Mouse (Mus musculus) mesoderm, embryonic 11.5 days (tissue): ENCODE measurements around the gene A630001G21Rik.

Experiments
- DNase-seq: peaks from one replicate; pipeline ENCODE4 v3.0.0-alpha.2; 2012; ENCODE audit warnings: low read depth, low spot score

The A630001G21Rik gene

GRCm38 (mm10) chr1:85735463-85736123 is 42.9 kb downstream of the A630001G21Rik start:
- DNase-seq, result no peak

- no peak for DNase-seq
These were observed 43.9 kb downstream of the A630001G21Rik start for GRCm38 (mm10) chr1:85734511-85734910.

DNA sequence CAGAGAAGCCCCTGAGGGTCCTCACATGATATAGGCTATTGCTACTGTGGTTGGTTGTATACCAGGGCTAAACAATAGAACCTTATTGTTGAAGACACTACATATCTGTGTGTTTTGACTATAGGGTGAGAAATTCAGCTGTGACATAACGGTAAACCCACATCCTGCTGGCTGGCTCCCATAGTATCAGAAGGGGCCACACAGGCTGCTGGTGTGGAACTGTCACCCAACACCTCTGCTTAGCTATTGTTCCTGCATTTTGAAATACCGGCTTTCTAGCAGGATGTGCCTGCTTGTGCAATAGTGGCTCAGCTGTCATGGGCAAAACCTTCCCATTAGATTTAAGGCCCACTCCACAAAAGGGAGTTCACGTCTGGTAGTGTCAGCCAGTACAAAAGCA is 45.9 kb downstream of the A630001G21Rik start:
- no peak for DNase-seq

DNA sequence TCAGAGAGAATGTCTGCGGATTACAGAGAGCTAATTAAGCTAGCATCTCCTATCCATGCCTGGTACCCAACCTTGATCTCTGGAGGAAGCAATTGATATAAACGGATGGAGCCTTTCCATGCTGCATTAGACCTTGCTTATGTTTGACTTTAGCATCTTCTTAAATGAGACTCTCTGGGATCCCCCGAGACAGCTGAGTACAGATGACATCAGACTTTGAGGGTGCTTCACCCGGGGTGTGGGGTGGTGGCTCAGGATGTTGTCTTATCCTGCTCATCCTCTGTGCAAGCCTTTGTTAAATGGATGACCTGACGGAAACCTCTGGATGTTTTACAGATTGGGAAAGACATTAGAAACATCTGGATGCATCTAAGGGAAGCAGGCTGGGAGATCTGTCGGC is 48.0 kb downstream of the A630001G21Rik start:
- no peak for DNase-seq

DNA sequence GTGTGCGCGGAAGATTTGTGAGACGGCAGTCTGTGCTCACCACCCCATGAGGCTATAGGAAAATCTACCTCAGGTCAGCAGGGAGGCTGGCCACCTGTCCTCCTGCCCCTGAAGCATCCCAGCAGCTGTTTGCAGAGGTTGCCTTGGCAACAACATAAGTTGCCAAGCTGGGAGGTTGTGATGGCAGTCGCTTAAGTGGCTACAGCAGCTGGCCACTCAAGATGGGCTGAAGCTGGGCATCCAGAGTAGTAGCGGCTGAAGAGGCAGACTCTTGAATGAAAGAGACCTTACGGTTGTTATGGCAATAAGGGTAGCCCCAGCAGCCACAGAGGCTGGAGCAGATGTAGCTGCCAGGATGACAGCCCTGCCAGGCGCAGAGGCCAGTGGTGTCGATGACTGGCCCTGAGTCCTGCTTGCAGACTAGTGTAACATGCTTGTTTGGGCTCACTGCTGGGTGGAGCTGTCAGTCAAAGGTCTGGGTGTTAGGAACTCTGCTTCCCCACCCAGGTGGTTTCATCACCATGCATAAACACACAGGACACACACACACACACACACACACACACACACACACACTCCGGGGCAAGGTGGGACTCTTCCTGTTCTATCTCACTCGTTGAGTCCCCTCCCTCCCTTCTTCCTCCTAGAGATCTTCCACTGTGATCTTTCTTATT is 58.1 kb downstream of the A630001G21Rik start:
- peak; percentile 66 for DNase-seq

- no peak for DNase-seq
These were observed 59.4 kb downstream of the A630001G21Rik start for GRCm38 (mm10) chr1:85719049-85719448.

- no peak for DNase-seq
These were observed 61.9 kb downstream of the A630001G21Rik start for GRCm38 (mm10) chr1:85716447-85717027.

GRCm38 (mm10) chr1:85714501-85714900 is 63.9 kb downstream of the A630001G21Rik start:
- DNase-seq, result no peak

GRCm38 (mm10) chr1:85706754-85707153 is 71.7 kb downstream of the A630001G21Rik start:
- DNase-seq, result no peak

DNA sequence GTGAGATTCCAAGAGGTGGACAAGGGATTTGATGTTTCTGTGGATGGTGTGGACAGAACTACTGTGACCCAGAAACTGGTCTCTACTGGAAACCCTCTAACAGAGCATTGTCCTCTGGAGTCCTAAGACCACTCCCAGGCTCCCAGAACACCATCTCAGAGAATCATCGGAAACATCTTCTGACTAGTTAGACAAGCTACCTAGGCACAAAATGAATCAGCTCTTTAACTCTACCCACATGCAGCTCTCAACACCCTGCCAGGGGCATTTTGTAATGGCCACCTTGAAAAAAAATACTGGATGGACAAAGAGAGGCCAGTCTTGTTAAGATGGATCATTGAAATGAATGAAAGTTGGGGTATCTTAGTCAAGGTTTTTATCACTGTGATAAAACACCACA is 72.9 kb downstream of the A630001G21Rik start:
- no peak for DNase-seq

DNA sequence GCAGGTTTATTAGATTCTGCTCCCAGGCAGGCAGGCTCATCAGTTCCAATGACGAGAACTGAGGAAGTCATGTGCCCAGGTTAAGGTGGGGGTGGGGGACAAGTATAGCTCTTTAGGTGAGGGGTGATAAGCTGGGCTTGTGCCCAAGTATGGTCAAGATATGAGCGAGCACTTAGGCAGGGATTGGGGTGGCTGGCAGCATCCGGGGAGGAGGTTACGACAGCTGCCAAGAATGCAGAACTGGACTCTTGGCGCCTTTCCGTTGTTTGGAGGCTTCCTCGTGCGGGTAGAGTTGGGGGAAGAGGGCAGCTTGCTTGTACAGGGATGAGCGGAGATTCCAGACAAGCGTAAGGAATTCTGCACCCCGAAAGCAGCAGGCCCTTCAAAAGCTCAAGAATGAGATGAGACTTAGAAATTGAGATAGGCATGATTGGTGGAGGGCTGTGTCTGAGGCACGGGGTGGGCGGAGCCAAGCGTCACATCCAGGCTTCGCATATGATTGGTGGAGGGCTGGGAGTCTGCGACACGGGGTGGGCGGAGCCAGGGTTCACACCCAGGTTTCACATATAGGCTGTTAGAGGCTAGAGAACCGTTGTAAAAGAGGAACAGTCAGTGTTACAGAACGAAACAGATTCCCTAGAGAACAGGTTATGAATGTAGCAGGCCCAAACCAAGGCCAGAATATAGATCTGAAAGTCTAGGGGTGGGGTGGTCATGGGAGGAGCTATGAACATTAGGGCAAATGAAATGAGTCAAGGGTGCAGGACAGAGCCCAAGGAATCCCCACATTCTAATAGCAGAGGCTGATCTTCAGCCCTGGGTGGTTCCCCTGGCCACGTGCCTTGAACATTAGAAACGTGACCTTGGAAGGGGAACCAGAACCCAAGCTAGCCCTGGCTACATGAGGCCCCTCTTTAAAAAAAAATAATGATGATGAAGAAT is 74.9 kb downstream of the A630001G21Rik start:
- DNase-seq, result peak; percentile 86

DNA sequence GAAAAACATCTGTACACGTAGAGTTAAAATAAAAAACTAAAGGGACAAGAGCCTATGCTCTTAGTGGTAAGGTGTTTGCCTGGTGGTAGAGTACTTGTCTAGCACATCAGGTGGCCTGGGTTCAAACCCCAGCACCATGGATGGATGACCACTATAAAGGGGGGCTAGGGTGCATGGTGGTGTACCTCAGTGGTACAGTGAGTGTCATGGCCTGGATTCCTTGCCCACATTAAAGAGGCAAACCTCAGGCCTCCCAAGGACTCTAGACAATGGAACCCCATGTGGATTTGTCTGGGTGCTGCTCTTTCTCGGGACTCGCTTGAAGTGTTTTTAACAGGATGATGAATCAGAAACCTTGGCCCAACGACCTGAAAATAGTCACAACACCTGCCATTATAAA is 75.9 kb downstream of the A630001G21Rik start:
- DNase-seq, result no peak

DNA sequence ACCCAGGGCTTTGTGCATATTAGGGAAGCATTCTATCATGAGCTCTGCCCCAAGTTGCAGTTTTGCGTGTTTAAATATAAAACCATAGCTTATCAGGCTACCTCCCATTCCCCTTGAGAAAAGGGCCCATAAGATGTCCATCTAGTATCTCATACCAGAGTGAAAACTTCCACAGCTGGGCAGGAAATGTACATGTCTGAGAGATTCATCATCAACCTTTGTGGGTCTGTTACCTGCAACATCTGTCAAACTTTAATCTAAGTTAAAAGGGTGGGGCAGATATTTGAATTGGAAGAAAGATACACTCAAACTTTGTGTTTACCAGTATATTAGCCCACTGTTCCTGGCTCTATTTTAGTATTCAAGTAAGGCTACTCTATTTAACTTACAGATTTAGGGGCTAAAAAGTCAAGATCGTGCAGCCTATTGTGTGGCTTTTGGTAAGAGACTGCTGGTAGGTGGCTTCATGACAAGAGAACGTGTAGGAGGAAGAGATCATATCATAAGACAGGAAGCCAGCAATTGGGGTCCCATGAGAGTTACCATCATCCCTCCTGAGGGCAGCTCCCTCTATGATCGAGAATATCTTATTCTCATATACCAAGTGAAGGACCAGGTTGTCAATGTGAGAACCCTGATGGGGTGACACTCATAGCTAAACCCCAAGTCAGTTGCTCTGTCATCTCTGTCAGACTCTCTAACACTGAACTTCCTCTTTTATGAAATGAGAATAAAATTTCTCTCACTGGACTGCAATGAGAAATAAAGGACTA is 80.5 kb downstream of the A630001G21Rik start:
- DNase-seq, result no peak

DNA sequence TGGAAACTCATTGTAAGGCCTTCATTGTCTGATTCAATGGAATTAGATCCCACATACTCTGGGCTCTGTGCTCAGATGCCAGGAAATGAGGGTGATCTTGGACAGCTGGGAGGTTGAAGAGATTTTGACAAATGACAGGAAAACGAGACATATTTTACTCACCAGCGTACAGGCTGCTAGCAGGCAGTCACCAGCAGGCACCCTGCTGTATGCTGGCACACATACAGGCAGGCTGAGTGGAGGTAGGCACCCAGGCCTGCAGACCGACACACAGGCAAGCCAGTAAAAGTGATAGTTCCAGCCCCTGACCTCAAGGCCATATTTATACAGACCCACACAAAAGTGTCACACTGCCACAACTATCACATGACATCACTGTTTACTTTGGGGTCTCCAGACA is 82.8 kb downstream of the A630001G21Rik start:
- DNase-seq, result no peak

DNA sequence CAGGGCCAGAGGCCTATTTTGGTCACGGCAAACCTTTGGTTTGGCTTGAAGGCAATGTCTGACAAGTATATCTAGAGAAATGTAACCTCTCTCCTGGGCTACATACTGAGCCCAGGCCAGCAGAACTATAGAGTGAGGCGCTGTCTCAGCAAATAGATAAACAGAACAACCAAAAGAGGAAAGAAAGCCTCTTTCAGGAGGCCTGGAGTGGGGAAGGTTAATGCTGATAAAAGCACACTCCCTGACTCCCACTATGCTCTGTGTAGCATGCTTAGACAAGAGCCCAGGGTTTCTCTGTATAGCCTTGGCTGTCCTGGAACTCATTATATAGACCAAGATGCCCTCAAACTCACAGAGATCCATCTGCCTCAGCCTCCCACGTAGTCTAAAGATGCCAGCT is 85.2 kb downstream of the A630001G21Rik start:
- no peak for DNase-seq

DNA sequence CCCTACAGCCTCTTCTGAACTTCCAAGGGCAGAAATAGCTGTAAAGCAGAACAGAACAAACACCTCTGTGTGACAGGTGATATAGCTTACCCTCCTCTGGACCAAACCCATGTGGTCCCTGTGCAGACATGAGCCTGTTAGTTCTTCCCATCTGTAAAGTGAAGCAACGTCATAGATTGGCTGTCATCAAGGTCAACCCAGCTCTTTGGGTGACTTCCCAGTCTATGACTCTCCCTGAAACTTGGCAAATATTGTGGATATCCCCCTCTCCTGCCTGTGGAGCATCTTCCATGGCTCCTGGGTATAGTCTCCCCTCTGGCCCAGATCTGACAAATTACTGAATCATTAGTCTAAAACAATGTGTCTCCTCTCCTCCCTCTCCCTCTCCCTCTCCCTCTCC is 86.2 kb downstream of the A630001G21Rik start:
- no peak for DNase-seq

DNA sequence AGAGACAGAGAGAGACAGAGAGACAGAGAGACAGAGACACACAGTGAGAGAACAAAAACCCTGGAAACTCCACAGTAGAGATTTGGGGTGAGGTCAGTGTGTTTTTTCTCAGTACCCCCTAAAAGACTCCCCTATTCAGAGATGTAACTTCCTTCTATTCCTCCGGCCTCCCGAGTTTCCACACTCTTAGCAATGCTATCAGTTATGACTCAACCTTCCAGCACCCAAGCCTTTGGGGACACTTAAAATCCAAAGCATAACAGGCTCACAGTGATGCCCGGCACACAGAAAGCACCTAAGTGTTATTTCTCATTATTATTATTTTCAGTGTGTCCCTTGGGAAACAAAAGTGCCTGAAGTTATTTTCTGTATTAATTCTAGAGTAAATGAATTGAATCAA is 87.9 kb downstream of the A630001G21Rik start:
- DNase-seq, result no peak

- no peak for DNase-seq
These were observed 91.1 kb downstream of the A630001G21Rik start for GRCm38 (mm10) chr1:85687346-85687745.

DNA sequence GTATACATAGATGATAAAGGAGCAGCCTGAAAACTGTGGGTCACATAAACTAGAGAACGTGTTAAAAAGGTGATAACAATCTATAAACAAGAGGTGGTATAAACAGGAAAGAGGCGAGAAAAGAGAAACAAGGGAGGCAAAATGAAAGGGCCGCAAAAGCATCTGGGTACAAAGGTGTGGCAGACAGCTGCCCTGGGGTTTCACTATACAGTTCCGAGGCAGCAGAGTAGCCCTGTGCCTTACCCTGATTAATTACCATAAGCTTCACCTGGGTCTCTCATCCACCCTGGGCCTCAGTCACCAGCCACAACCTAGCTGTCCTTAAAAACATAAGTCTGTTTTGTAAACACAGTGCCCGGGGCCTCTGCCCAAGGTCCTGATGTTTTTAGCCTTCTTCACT is 91.8 kb downstream of the A630001G21Rik start:
- DNase-seq, result no peak

GRCm38 (mm10) chr1:85680226-85680625 is 98.2 kb downstream of the A630001G21Rik start:
- DNase-seq, result no peak
